Mouse (Mus musculus) c-Kit-positive CD71-negative TER-119-negative erythroid progenitor cells, embryonic 14.5 days (primary cell): ENCODE results near the gene Mfsd2b.

Experiments used
- DNase-seq: peaks from one replicate; pipeline ENCODE4 v3.0.0-alpha.2; 2013; ENCODE audit warnings: low read depth

The Mfsd2b gene

DNA sequence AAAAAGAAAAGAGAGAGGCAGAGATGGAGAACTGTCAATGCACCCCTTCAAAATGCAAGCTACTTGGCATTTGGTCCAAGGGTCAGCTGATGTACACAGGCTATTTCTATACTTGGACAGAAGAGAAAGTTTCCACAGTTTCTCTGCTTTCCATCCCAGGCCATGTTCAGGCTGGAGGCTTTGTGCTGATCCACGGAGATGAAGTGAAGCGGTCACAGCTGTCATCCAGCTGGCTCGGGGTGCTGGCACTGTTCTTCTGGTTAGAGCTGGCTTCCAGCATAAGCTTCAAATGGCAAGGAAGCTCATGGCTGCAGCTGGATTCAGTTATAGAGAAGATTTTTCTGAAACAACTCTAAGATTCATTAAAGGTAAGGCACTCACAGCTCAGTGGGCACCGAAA, 60.5 kb downstream of the Mfsd2b start:
- DNase-seq: no peak
